Mouse (Mus musculus): ENCODE data around the gene Gm45261. TPM values are rescaled to one million over a fixed set of nuclear protein-coding genes. Genes with fewer than 3 reads are reported as not detected.

Gm45261 gene
- polyA plus RNA-seq, 1 experiment from 2014 or later = not detected

GRCm38 (mm10) chr1:80459923-80460322 is 1.3 kb downstream of the Gm45261 start:
- Histone ChIP-seq H3K9me3 (ENCODE audit: control insufficient read depth, low read length) (no peaks in the 10 kb centered on the region), H3K9ac (ENCODE audit: low read length) (no peak overlapping the region), H3K27ac (ENCODE audit: low read depth, low read length) (no peak overlapping the region), H3K4me1 (ENCODE audit: control insufficient read depth, insufficient read depth, low read length) (no peaks in the 10 kb centered on the region), H3K36me3 (ENCODE audit: control insufficient read depth, insufficient read depth, low read length) (no peaks in the 10 kb centered on the region), H3K4me2 (no peak overlapping the region), H3K27me3 (ENCODE audit: control insufficient read depth, insufficient read depth, low read length) (no peaks in the 10 kb centered on the region), H3K4me3 (ENCODE audit: low read depth, low read length) (no peak overlapping the region)
- ATAC-seq (ENCODE audit: low FRiP score) (no peak), DNase-seq (ENCODE audit: low spot score, missing footprints) (no peak)
- 91% methylated on average over 1 of the region's 1 CpGs for WGBS

GRCm38 (mm10) chr1:80459477-80459876 is 1.8 kb downstream of the Gm45261 start:
- Histone ChIP-seq H3K27me3 (ENCODE audit: control insufficient read depth, insufficient read depth, low read length) (no peaks in the 10 kb centered on the region), H3K27ac (ENCODE audit: low read depth, low read length) (no peak overlapping the region), H3K4me1 (ENCODE audit: control insufficient read depth, insufficient read depth, low read length) (no peaks in the 10 kb centered on the region), H3K36me3 (ENCODE audit: control insufficient read depth, insufficient read depth, low read length) (no peaks in the 10 kb centered on the region), H3K9me3 (ENCODE audit: control insufficient read depth, low read length) (no peaks in the 10 kb centered on the region), H3K4me3 (ENCODE audit: low read depth, low read length) (no peak overlapping the region), H3K4me2 (no peak overlapping the region), H3K9ac (ENCODE audit: low read length) (no peak overlapping the region)
- DNase-seq (ENCODE audit: low spot score, missing footprints) = no peak
- ATAC-seq (ENCODE audit: low FRiP score) = no peak

GRCm38 (mm10) chr1:80453971-80454370 is 7.3 kb downstream of the Gm45261 start:
- Histone ChIP-seq H3K4me2 (no peak overlapping the region), H3K27me3 (ENCODE audit: control insufficient read depth, insufficient read depth, low read length) (no peaks in the 10 kb centered on the region)
- DNase-seq (ENCODE audit: low spot score, missing footprints) = no peak

GRCm38 (mm10) chr1:80451914-80452549 is 9.2 kb downstream of the Gm45261 start:
- no peaks in the 10 kb centered on the region for H3K4me1 ChIP-seq (ENCODE audit: control insufficient read depth, insufficient read depth, low read length)
- H3K36me3 ChIP-seq (ENCODE audit: control insufficient read depth, insufficient read depth, low read length) = no peaks in the 10 kb centered on the region
- 80% methylated on average over 1 of the region's 1 CpGs for WGBS
- no peak overlapping the region for H3K4me3 ChIP-seq (ENCODE audit: low read depth, low read length)
- H3K4me2 ChIP-seq = no peak overlapping the region
- ATAC-seq (ENCODE audit: low FRiP score) (no peak), DNase-seq (ENCODE audit: low spot score, missing footprints) (no peak)
- no peak overlapping the region for H3K27ac ChIP-seq (ENCODE audit: low read depth, low read length)
- no peaks in the 10 kb centered on the region for H3K9me3 ChIP-seq (ENCODE audit: control insufficient read depth, low read length)
- no peak overlapping the region for H3K9ac ChIP-seq (ENCODE audit: low read length)
- no peaks in the 10 kb centered on the region for H3K27me3 ChIP-seq (ENCODE audit: control insufficient read depth, insufficient read depth, low read length)

More at GRCm38 (mm10) chr1:80453971-80454370, 7.3 kb downstream of the Gm45261 start:
- no peak for ATAC-seq (ENCODE audit: low FRiP score)
- no peaks in the 10 kb centered on the region for H3K36me3 ChIP-seq (ENCODE audit: control insufficient read depth, insufficient read depth, low read length)
- 76% methylated on average over 2 of the region's 2 CpGs for WGBS
- H3K4me1 ChIP-seq (ENCODE audit: control insufficient read depth, insufficient read depth, low read length) = no peaks in the 10 kb centered on the region
- no peak overlapping the region for H3K9ac ChIP-seq (ENCODE audit: low read length)
- H3K9me3 ChIP-seq (ENCODE audit: control insufficient read depth, low read length) = no peaks in the 10 kb centered on the region
- H3K27ac ChIP-seq (ENCODE audit: low read depth, low read length) = no peak overlapping the region
- H3K4me3 ChIP-seq (ENCODE audit: low read depth, low read length) = no peak overlapping the region

- Histone ChIP-seq H3K27me3 (ENCODE audit: control insufficient read depth, insufficient read depth, low read length) (no peaks in the 10 kb centered on the region), H3K27ac (ENCODE audit: low read depth, low read length) (no peak overlapping the region), H3K36me3 (ENCODE audit: control insufficient read depth, insufficient read depth, low read length) (no peaks in the 10 kb centered on the region), H3K9me3 (ENCODE audit: control insufficient read depth, low read length) (no peaks in the 10 kb centered on the region), H3K4me2 (no peak overlapping the region), H3K9ac (ENCODE audit: low read length) (no peak overlapping the region), H3K4me1 (ENCODE audit: control insufficient read depth, insufficient read depth, low read length) (no peaks in the 10 kb centered on the region), H3K4me3 (ENCODE audit: low read depth, low read length) (no peak overlapping the region)
- ATAC-seq (ENCODE audit: low FRiP score) = no peak
- 82% methylated on average over 1 of the region's 1 CpGs for WGBS
- no peak for DNase-seq (ENCODE audit: low spot score, missing footprints)
These were observed 13.7 kb downstream of the Gm45261 start for GRCm38 (mm10) chr1:80447554-80447953.

- Histone ChIP-seq H3K9me3 (ENCODE audit: control insufficient read depth, low read length) (no peaks in the 10 kb centered on the region), H3K9ac (ENCODE audit: low read length) (no peak overlapping the region), H3K4me1 (ENCODE audit: control insufficient read depth, insufficient read depth, low read length) (no peaks in the 10 kb centered on the region), H3K36me3 (ENCODE audit: control insufficient read depth, insufficient read depth, low read length) (no peaks in the 10 kb centered on the region), H3K4me2 (no peak overlapping the region), H3K27ac (ENCODE audit: low read depth, low read length) (no peak overlapping the region), H3K27me3 (ENCODE audit: control insufficient read depth, insufficient read depth, low read length) (no peaks in the 10 kb centered on the region), H3K4me3 (ENCODE audit: low read depth, low read length) (no peak overlapping the region)
- no peak for DNase-seq (ENCODE audit: low spot score, missing footprints)
- ATAC-seq (ENCODE audit: low FRiP score) = no peak
- WGBS = 74% methylated on average over 2 of the region's 2 CpGs
These were observed 20.3 kb downstream of the Gm45261 start for GRCm38 (mm10) chr1:80440911-80441310.

- Histone ChIP-seq H3K9ac (ENCODE audit: low read length) (no peak overlapping the region), H3K27ac (ENCODE audit: low read depth, low read length) (no peak overlapping the region), H3K9me3 (ENCODE audit: control insufficient read depth, low read length) (no peaks in the 10 kb centered on the region), H3K4me2 (no peak overlapping the region), H3K27me3 (ENCODE audit: control insufficient read depth, insufficient read depth, low read length) (no peaks in the 10 kb centered on the region), H3K4me3 (ENCODE audit: low read depth, low read length) (no peak overlapping the region), H3K4me1 (ENCODE audit: control insufficient read depth, insufficient read depth, low read length) (no peaks in the 10 kb centered on the region), H3K36me3 (ENCODE audit: control insufficient read depth, insufficient read depth, low read length) (no peaks in the 10 kb centered on the region)
- ATAC-seq (ENCODE audit: low FRiP score) (no peak), DNase-seq (ENCODE audit: low spot score, missing footprints) (no peak)
- WGBS = 82% methylated on average over 2 of the region's 2 CpGs
These were observed 22.7 kb downstream of the Gm45261 start for GRCm38 (mm10) chr1:80438506-80438905.

GRCm38 (mm10) chr1:80427946-80428345 is 33.3 kb downstream of the Gm45261 start:
- DNase-seq (ENCODE audit: low spot score, missing footprints) = no peak
- Histone ChIP-seq H3K27me3 (ENCODE audit: control insufficient read depth, insufficient read depth, low read length) (no peaks in the 10 kb centered on the region), H3K4me1 (ENCODE audit: control insufficient read depth, insufficient read depth, low read length) (no peaks in the 10 kb centered on the region), H3K36me3 (ENCODE audit: control insufficient read depth, insufficient read depth, low read length) (no peaks in the 10 kb centered on the region), H3K9ac (ENCODE audit: low read length) (no peak overlapping the region), H3K4me3 (ENCODE audit: low read depth, low read length) (no peak overlapping the region), H3K4me2 (no peak overlapping the region), H3K9me3 (ENCODE audit: control insufficient read depth, low read length) (no peaks in the 10 kb centered on the region), H3K27ac (ENCODE audit: low read depth, low read length) (no peak overlapping the region)
- WGBS = 62% methylated on average over 1 of the region's 1 CpGs
- no peak for ATAC-seq (ENCODE audit: low FRiP score)

- DNase-seq (ENCODE audit: low spot score, missing footprints) (no peak), ATAC-seq (ENCODE audit: low FRiP score) (no peak)
- H3K36me3 ChIP-seq (ENCODE audit: control insufficient read depth, insufficient read depth, low read length) = no peaks in the 10 kb centered on the region
- no peaks in the 10 kb centered on the region for H3K27me3 ChIP-seq (ENCODE audit: control insufficient read depth, insufficient read depth, low read length)
- no peak overlapping the region for H3K27ac ChIP-seq (ENCODE audit: low read depth, low read length)
- H3K4me2 ChIP-seq = no peak overlapping the region
- H3K9ac ChIP-seq (ENCODE audit: low read length) = no peak overlapping the region
- H3K4me3 ChIP-seq (ENCODE audit: low read depth, low read length) = no peak overlapping the region
- H3K4me1 ChIP-seq (ENCODE audit: control insufficient read depth, insufficient read depth, low read length) = no peaks in the 10 kb centered on the region
- 89% methylated on average over 1 of the region's 1 CpGs for WGBS
- no peaks in the 10 kb centered on the region for H3K9me3 ChIP-seq (ENCODE audit: control insufficient read depth, low read length)
These were observed 33.8 kb downstream of the Gm45261 start for GRCm38 (mm10) chr1:80427425-80427824.
